Mouse (Mus musculus) limb, embryonic 11.5 days (tissue): ENCODE data around the gene Snapc4. TPM values are rescaled to one million over a fixed set of nuclear protein-coding genes. Genes with fewer than 3 reads are reported as not detected.

Experiments used
- ATAC-seq: fragments of 200-750 bp; cut with Nextera tagmentation; 2 replicates; pipeline ENCODE4 v1.8.0; 2017; ENCODE audit warnings: low read depth; ENCODE audit not compliant: insufficient number of reproducible peaks, low FRiP score, low TSS enrichment
- DNase-seq: peaks from one replicate; pipeline ENCODE4 v3.0.0-alpha.2; 2015; ENCODE audit warnings: low spot score
- H3K27ac ChIP-seq: fragments of 300-500 bp; sonication (generic); replicated peaks from 2 replicates; pipeline ENCODE4 v1.5.1; 2014; ENCODE audit warnings: low read depth, mild to moderate bottlenecking, low read length
- H3K27me3 ChIP-seq: fragments of 300-500 bp; sonication (generic); 2 replicates; pipeline ENCODE4 v1.6.1; 2014; ENCODE audit warnings: mild to moderate bottlenecking, low read length, mixed read lengths; ENCODE audit not compliant: control insufficient read depth, insufficient read depth
- H3K36me3 ChIP-seq: fragments of 300-500 bp; sonication (generic); 2 replicates; pipeline ENCODE4 v1.6.1; 2014; ENCODE audit warnings: mild to moderate bottlenecking, low read length, moderate library complexity, mixed read lengths; ENCODE audit not compliant: control insufficient read depth, insufficient read depth
- H3K4me1 ChIP-seq: fragments of 300-500 bp; sonication (generic); 2 replicates; pipeline ENCODE4 v1.6.1; 2014; ENCODE audit warnings: low read length, mixed read lengths; ENCODE audit not compliant: control insufficient read depth, insufficient read depth
- H3K4me2 ChIP-seq: fragments of 300-500 bp; sonication (generic); 2 replicates; pipeline ENCODE4 v1.6.1; 2014; ENCODE audit warnings: low read depth, mild to moderate bottlenecking, moderate library complexity; ENCODE audit not compliant: severe bottlenecking
- H3K4me3 ChIP-seq: fragments of 300-500 bp; sonication (generic); 2 replicates; pipeline ENCODE4 v1.5.1; 2014; ENCODE audit warnings: low read depth, low read length
- H3K9ac ChIP-seq: fragments of 300-500 bp; sonication (generic); 2 replicates; pipeline ENCODE4 v1.6.1; 2014; ENCODE audit warnings: mild to moderate bottlenecking, low read length
- H3K9me3 ChIP-seq: fragments of 300-500 bp; sonication (generic); 2 replicates; pipeline ENCODE4 v1.6.1; 2016; ENCODE audit warnings: low read length; ENCODE audit not compliant: control insufficient read depth
- WGBS: fragments of 180-500 bp; shearing (Covaris S2); extraction: QIAGEN DNeasy Blood & Tissue Kit; methylation state at CpG from one replicate; pipeline ENCODE4 v1.1.7; 2014; 5-methylcytosine and 5-hydroxymethylcytosine counted together
- polyA plus RNA-seq: library from polyadenylated mRNA; unstranded; fragments of >200 nt; fragmentation: Nextera tagmentation; extraction: Ambion mirVana; gene quantifications from 2 replicates; pipeline ENCODE4 v1.2.1, GENCODE M21; 2014

Snapc4 gene
- polyA plus RNA-seq, 1 experiment from 2014 or later = 25.3 TPM

GRCm38 (mm10) chr2:26356678-26357077 is 23.8 kb downstream of the Snapc4 start:
- peaks cover 5% of the 10 kb centered on the region; the same call in 1 of the 2 replicates for H3K4me1 ChIP-seq
- no peak for DNase-seq
- H3K4me3 ChIP-seq = no peak overlapping the region
- H3K9ac ChIP-seq = no peak overlapping the region
- no peak overlapping the region for H3K4me2 ChIP-seq
- 82% methylated on average over 7 of the region's 7 CpGs for WGBS
- H3K9me3 ChIP-seq = no peaks in the 10 kb centered on the region
- no peaks in the 10 kb centered on the region; the same call in 1 of the 2 replicates for H3K36me3 ChIP-seq
- H3K27ac ChIP-seq = no peak overlapping the region
- H3K27me3 ChIP-seq = no peaks in the 10 kb centered on the region
- ATAC-seq = no peak

- Histone ChIP-seq H3K36me3 (no peaks in the 10 kb centered on the region; the same call in 1 of the 2 replicates), H3K4me3 (no peak overlapping the region), H3K4me2 (no peak overlapping the region), H3K27ac (no peak overlapping the region), H3K9me3 (no peaks in the 10 kb centered on the region), H3K9ac (no peak overlapping the region), H3K27me3 (no peaks in the 10 kb centered on the region), H3K4me1 (peaks cover 5% of the 10 kb centered on the region; the same call in 1 of the 2 replicates)
- ATAC-seq (no peak), DNase-seq (no peak)
- 73% methylated on average over 4 of the region's 4 CpGs for WGBS
These were observed 24.2 kb downstream of the Snapc4 start for GRCm38 (mm10) chr2:26356231-26356630.

DNA sequence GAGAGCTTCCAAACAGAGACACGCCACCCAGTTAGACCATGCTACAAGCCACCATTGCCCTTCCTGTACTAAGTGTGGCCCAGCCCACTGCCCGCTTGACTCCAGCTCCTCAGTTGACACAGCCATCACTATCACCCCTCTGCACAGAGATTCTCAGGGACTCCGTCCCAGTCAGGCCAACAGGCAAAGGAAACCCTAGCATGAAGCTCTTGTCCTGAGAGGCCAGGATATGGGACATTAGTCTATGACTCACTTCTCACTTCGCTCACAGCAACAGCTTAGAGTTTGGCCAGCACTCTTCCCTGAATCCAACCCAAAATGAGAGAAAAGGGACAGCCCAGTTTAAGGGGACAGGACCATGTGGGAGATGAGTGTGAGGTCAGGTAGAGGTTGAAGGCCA is 26.1 kb downstream of the Snapc4 start:
- Histone ChIP-seq H3K9ac (no peak overlapping the region), H3K36me3 (peaks cover 5% of the 10 kb centered on the region; the same call in 1 of the 2 replicates), H3K27me3 (no peaks in the 10 kb centered on the region), H3K4me3 (no peak overlapping the region; the same call in 1 of the 2 replicates), H3K27ac (no peak overlapping the region), H3K9me3 (no peaks in the 10 kb centered on the region), H3K4me2 (no peak overlapping the region), H3K4me1 (peaks cover 7% of the 10 kb centered on the region; the same call in 1 of the 2 replicates)
- ATAC-seq (no peak), DNase-seq (no peak)
- 92% methylated on average over 4 of the region's 4 CpGs for WGBS

GRCm38 (mm10) chr2:26353066-26353980 is 27.1 kb downstream of the Snapc4 start:
- H3K9me3 ChIP-seq = no peaks in the 10 kb centered on the region
- peak overlapping the region; percentile 96 for H3K4me2 ChIP-seq
- no peak overlapping the region for H3K4me3 ChIP-seq
- H3K27me3 ChIP-seq = no peaks in the 10 kb centered on the region
- peaks cover 13% of the 10 kb centered on the region for H3K36me3 ChIP-seq
- ATAC-seq (no peak), DNase-seq (no peak)
- H3K9ac ChIP-seq = no peak overlapping the region
- H3K27ac ChIP-seq = no peak overlapping the region
- 89% methylated on average over 11 of the region's 11 CpGs for WGBS
- H3K4me1 ChIP-seq = peaks cover 7% of the 10 kb centered on the region; the same call in 1 of the 2 replicates

DNA sequence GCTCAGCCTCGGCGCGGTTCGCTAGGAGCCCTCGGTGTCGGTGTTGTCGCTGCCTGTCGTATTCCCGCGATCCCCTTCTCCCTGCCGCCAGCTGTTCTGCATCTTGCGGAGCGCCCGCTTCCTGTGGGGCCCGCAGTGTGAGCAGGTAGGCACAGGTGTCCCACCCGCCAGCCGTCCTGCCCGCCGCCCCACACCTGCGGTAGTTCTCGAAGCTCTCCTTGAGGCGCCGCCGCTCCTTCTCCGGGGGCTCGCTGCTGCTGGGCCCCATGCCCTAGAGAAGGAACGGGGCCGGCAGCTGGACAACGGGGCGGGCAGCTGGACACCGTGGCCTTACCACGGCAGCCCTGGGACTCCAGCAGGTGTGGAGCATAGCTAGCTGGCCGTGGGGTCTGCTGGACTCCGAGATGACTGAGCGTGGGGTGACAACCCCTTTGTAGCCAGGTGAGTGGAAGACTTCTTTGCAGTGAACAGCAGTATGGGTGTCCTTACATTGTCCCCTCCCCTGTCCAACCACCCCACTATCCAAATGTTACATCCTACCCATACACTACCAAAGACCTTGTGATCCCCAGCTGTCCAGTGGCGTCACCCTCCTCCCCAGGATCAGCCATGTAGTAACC is 28.1 kb downstream of the Snapc4 start:
- H3K27ac ChIP-seq = no peak overlapping the region
- H3K4me3 ChIP-seq = peak overlapping the region; percentile 81
- H3K9me3 ChIP-seq = no peaks in the 10 kb centered on the region
- DNase-seq (no peak), ATAC-seq (peak; percentile 3; the same call in 1 of the 2 replicates)
- no peaks in the 10 kb centered on the region for H3K27me3 ChIP-seq
- 3% methylated on average over 36 of the region's 36 CpGs for WGBS
- H3K4me2 ChIP-seq = peak overlapping the region; percentile 96
- H3K4me1 ChIP-seq = peaks cover 7% of the 10 kb centered on the region; the same call in 1 of the 2 replicates
- H3K9ac ChIP-seq = peak overlapping the region; percentile 90
- peaks cover 13% of the 10 kb centered on the region for H3K36me3 ChIP-seq

DNA sequence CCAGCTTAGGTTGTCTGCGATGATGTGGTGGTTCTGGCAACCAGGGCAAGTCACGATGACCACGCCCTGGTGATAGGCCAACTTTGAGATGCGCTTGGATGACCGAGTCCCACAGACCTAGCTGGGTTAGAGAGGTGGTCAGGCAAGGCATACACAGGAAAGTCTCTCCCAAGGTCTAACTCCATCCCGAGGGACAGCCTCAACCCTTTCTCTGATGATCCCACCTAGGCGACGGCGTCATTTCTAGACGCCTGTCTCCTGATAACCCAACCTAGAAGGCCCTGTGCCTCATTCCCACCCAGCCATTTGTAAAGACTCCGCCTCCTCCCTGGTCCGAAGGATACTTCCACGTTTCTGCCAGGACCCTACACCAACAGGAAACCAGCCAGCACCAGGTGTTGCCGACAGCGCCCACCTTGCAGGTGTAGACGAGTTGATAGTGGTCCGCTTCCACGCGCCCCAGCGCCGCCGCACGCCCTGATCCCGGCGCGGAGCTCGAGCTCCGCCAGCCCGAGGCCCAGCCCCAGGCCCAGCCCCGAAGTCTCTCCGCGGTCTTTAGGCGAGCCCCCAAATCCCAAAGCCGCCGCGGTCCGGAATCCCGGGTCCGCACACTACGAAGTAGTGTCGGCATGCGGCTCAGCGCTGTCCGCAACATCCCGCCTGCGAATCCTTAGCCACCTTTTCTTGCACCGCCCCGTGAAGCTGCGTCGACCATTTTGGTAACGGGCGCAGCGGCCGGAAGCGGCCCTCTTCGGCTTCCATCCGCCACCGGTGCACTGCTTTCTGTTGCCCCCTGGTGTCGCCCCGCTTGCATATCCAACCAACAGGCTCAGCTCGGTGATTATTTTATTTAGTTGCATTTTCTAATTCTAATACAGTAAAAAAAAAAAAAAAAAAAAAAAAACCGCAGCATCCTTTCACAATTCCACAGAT is 28.8 kb downstream of the Snapc4 start, which contains the start of gene Dnlz:
Gene Dnlz, minus strand, starts transcription at position 753 of the 933 bp plus-strand sequence.
- Histone ChIP-seq H3K27me3 (no peaks in the 10 kb centered on the region), H3K27ac (no peak within 1 kb of the TSS; the same call in 1 of the 2 replicates), H3K9ac (peak within 1 kb of the TSS; percentile 90), H3K4me2 (peak within 1 kb of the TSS; percentile 96), H3K36me3 (peaks cover 13% of the 10 kb centered on the region), H3K4me1 (peaks cover 7% of the 10 kb centered on the region; the same call in 1 of the 2 replicates), H3K4me3 (peak within 1 kb of the TSS; percentile 81), H3K9me3 (no peaks in the 10 kb centered on the region)
- peak; percentile 75 for ATAC-seq
- WGBS = 3% methylated on average over 62 of the region's 62 CpGs
- peak; percentile 96 for DNase-seq

DNA sequence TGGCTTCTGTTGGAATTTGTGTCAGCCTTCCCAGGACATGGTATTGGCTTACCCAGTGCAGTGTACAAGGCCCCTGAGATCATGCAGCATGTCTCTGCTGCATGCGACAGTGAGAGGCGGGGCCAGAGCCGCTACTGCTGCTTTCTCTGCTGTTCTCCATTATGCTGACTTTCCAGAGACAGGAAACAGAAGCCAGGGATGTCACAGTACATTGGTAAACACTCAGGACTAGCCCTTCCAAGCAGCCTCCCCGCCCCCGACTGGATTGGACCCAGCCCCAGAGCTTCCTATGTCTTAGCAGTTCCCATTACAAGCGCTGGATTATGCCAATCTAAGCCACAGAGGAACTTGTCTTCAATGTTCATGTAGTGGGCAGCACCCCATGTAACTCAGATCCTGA is 32.2 kb downstream of the Snapc4 start:
- DNase-seq (no peak), ATAC-seq (no peak)
- Histone ChIP-seq H3K27ac (no peak overlapping the region), H3K9me3 (no peaks in the 10 kb centered on the region), H3K4me3 (no peak overlapping the region), H3K27me3 (no peaks in the 10 kb centered on the region), H3K4me2 (no peak overlapping the region), H3K4me1 (peaks cover 7% of the 10 kb centered on the region; the same call in 1 of the 2 replicates), H3K36me3 (peaks cover 15% of the 10 kb centered on the region), H3K9ac (no peak overlapping the region)
- WGBS = 74% methylated on average over 6 of the region's 6 CpGs
